Mouse (Mus musculus): Measurements from ENCODE around the gene Tfap2e. TPM values are rescaled to one million over a fixed set of nuclear protein-coding genes. Genes with fewer than 3 reads are reported as not detected.

The Tfap2e gene
- polyA plus RNA-seq, 1 experiment from 2014 or later = not detected

DNA sequence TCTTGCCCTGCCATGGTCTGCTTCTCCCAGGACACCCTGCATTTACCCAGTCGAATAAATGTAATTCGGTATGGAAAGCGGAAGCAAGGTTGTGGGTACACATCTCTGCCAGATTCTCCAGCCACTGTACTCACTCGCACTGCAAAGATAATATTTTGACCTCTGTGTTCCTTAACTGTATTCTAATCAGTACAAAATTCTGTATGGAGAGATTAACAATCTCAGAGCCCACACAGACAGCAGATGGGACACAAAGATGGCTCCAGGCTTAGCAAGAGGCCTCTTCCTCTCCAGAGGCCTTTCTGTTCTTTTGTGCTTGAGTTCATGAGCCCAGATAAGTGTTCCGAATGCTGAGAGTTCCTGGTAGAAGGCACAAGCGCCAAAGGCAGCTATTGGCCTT, 37.8 kb upstream of the Tfap2e start:
- H3K36me3 ChIP-seq (ENCODE audit: insufficient read depth) = no peaks in the 10 kb centered on the region
- no peak overlapping the region for H3K9ac ChIP-seq
- TF ChIP-seq CTCF (IDR thresholded peaks at IDR 0.05; ENCODE audit: low read depth) = no peak
- H3K9me3 ChIP-seq (ENCODE audit: low read depth, low read length) = no peaks in the 10 kb centered on the region
- 92% methylated on average over 6 of the region's 6 CpGs for WGBS
- ATAC-seq (ENCODE audit: insufficient read depth) = no peak
- no peaks in the 10 kb centered on the region for H3K27me3 ChIP-seq (ENCODE audit: insufficient read depth, low read length)
- DNase-seq = no peak
- H3K4me2 ChIP-seq = no peak overlapping the region
- no peak overlapping the region for H3K27ac ChIP-seq (ENCODE audit: low read depth)
- H3K4me3 ChIP-seq (ENCODE audit: low read depth, low read length) = no peak overlapping the region
- no peaks in the 10 kb centered on the region for H3K4me1 ChIP-seq (ENCODE audit: insufficient read depth)

GRCm38 (mm10) chr4:126770831-126771230, 34.8 kb upstream of the Tfap2e start:
- no peak for DNase-seq
- 82% methylated on average over 4 of the region's 4 CpGs for WGBS

GRCm38 (mm10) chr4:126769800-126770563, 33.9 kb upstream of the Tfap2e start:
- H3K9ac ChIP-seq = no peak overlapping the region
- H3K4me1 ChIP-seq (ENCODE audit: insufficient read depth) = no peaks in the 10 kb centered on the region
- WGBS = 81% methylated on average over 9 of the region's 9 CpGs
- no peak for TF ChIP-seq CTCF (IDR thresholded peaks at IDR 0.05; ENCODE audit: low read depth)
- no peaks in the 10 kb centered on the region for H3K27me3 ChIP-seq (ENCODE audit: insufficient read depth, low read length)
- no peak overlapping the region for H3K27ac ChIP-seq (ENCODE audit: low read depth)
- H3K36me3 ChIP-seq (ENCODE audit: insufficient read depth) = no peaks in the 10 kb centered on the region
- H3K4me3 ChIP-seq (ENCODE audit: low read depth, low read length) = no peak overlapping the region
- H3K9me3 ChIP-seq (ENCODE audit: low read depth, low read length) = no peaks in the 10 kb centered on the region
- no peak overlapping the region for H3K4me2 ChIP-seq
- ATAC-seq (ENCODE audit: insufficient read depth) (no peak), DNase-seq (no peak)

More at GRCm38 (mm10) chr4:126770831-126771230, 34.8 kb upstream of the Tfap2e start:
- no peak for ATAC-seq (ENCODE audit: insufficient read depth)
- H3K4me1 ChIP-seq (ENCODE audit: insufficient read depth) = no peaks in the 10 kb centered on the region
- H3K27ac ChIP-seq (ENCODE audit: low read depth) = no peak overlapping the region
- H3K9ac ChIP-seq = no peak overlapping the region
- H3K4me2 ChIP-seq = no peak overlapping the region
- no peaks in the 10 kb centered on the region for H3K27me3 ChIP-seq (ENCODE audit: insufficient read depth, low read length)
- no peaks in the 10 kb centered on the region for H3K9me3 ChIP-seq (ENCODE audit: low read depth, low read length)
- no peak overlapping the region for H3K4me3 ChIP-seq (ENCODE audit: low read depth, low read length)
- TF ChIP-seq CTCF (IDR thresholded peaks at IDR 0.05; ENCODE audit: low read depth) = no peak
- no peaks in the 10 kb centered on the region for H3K36me3 ChIP-seq (ENCODE audit: insufficient read depth)

DNA sequence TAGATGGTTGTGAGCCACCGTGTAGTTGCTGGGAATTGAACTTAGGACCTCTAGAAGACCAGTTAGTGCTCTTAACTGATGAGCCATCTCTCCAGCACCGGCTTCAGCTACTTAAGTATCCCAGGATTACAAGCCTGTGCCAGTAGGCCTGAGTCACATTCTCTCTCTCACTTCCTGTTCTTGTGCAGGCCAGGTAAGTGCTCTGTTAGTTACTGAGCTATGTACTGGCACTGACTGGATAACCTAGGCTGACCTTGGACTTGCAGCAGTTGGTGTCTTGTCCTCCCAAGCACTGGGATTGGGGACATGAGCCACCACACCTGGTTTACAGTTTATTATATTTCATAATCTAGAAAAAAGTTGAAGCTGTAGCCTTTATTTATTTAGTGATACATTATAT, 27.4 kb upstream of the Tfap2e start:
- Histone ChIP-seq H3K9me3 (ENCODE audit: low read depth, low read length) (no peaks in the 10 kb centered on the region), H3K36me3 (ENCODE audit: insufficient read depth) (peaks cover 27% of the 10 kb centered on the region; the same call in 1 of the 2 replicates), H3K4me2 (no peak overlapping the region), H3K27me3 (ENCODE audit: insufficient read depth, low read length) (no peaks in the 10 kb centered on the region), H3K4me1 (ENCODE audit: insufficient read depth) (no peaks in the 10 kb centered on the region), H3K9ac (no peak overlapping the region), H3K4me3 (ENCODE audit: low read depth, low read length) (no peak overlapping the region), H3K27ac (ENCODE audit: low read depth) (no peak overlapping the region)
- DNase-seq (no peak), ATAC-seq (ENCODE audit: insufficient read depth) (no peak)
- TF ChIP-seq CTCF (IDR thresholded peaks at IDR 0.05; ENCODE audit: low read depth) = no peak
- WGBS = 77% methylated on average over 2 of the region's 2 CpGs

DNA sequence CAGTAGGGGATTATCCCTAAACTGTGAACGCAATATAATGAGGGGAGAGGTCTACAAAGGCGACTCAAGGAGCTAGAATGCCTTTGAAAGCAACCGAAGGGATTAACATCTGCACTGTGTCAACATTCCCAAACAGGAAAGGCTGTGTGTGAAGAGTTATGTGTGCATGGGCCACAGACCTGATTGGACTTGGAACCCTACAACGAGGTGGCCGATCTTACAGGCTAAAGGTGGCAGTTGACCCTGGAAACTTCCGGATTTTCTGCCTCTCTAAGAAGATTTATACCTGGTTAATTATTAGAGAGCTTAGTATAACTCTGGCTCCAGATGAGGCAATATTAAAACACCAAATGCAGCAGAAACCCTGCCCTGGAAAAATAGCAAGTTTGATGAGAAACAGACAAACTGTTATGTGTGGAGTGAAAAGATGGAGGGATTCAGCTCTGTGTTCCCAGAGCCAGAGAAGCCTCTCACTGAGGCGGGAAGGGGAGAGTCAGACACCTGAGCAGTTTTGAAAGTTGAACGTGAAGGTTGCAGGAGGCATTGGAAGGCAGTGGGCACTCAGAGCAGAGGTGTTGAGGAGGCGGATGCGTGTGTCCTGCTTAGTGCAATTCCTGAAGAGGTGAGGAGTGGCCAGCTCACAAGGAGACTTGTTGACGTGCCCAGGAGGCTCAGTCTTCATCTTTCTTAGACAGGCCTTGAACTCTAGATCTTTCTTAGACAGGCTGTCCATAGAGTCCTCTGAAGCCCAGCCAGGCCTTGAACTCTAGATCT, 26.7 kb upstream of the Tfap2e start:
- ATAC-seq (ENCODE audit: insufficient read depth) = no peak
- Histone ChIP-seq H3K9me3 (ENCODE audit: low read depth, low read length) (no peaks in the 10 kb centered on the region), H3K4me2 (no peak overlapping the region), H3K4me3 (ENCODE audit: low read depth, low read length) (no peak overlapping the region), H3K4me1 (ENCODE audit: insufficient read depth) (no peaks in the 10 kb centered on the region), H3K27me3 (ENCODE audit: insufficient read depth, low read length) (no peaks in the 10 kb centered on the region), H3K9ac (no peak overlapping the region), H3K36me3 (ENCODE audit: insufficient read depth) (peaks cover 34% of the 10 kb centered on the region; the same call in 1 of the 2 replicates), H3K27ac (ENCODE audit: low read depth) (no peak overlapping the region)
- WGBS = 61% methylated on average over 11 of the region's 11 CpGs
- DNase-seq = no peak
- TF ChIP-seq CTCF (IDR thresholded peaks at IDR 0.05; ENCODE audit: low read depth) = no peak

DNA sequence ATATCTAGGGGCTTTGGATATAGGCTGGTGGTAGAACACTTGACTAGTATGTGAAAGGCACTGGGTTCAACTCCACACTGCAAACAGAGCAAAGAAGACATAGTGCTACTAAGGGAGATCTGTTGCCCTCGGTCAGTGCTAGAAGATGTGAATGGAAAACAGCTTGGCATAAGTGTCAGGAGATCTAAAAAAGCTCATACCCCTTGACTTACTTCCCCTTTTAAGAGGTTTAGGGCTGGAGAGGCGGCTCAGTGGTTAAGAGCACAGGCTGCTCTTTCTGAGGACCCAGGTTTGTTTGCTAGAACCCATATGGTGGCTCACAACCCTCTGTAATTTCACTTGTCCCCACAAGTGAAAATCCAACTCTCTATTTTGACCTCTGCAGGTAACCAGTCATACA, 23.4 kb upstream of the Tfap2e start:
- Histone ChIP-seq H3K4me3 (ENCODE audit: low read depth, low read length) (no peak overlapping the region), H3K4me2 (no peak overlapping the region), H3K27me3 (ENCODE audit: insufficient read depth, low read length) (no peaks in the 10 kb centered on the region), H3K9ac (no peak overlapping the region), H3K4me1 (ENCODE audit: insufficient read depth) (no peaks in the 10 kb centered on the region), H3K27ac (ENCODE audit: low read depth) (no peak overlapping the region), H3K36me3 (ENCODE audit: insufficient read depth) (peaks cover 36% of the 10 kb centered on the region; the same call in 1 of the 2 replicates), H3K9me3 (ENCODE audit: low read depth, low read length) (no peaks in the 10 kb centered on the region)
- DNase-seq = no peak
- no peak for TF ChIP-seq CTCF (IDR thresholded peaks at IDR 0.05; ENCODE audit: low read depth)
- ATAC-seq (ENCODE audit: insufficient read depth) = no peak
- WGBS = 80% methylated on average over 2 of the region's 2 CpGs

DNA sequence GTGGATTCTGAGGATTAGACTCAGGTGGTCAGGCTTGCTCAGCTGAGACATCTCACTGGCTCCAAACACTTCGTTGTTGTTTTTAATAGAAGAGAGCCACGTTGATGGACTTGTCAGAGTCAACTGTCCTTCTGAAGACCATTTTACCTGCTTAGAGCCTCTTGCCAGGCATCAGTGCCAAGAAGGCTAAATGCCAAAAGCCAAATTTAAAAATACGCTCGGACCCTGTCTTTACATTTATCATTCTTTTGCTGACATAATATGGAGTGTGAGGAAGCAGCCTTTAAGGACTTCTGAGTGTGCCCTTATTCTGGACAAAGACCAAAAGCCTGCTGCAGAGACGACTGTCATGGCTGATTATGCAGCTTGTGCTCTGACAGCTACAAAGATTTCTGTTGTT, 22.3 kb upstream of the Tfap2e start:
- DNase-seq (no peak), ATAC-seq (ENCODE audit: insufficient read depth) (no peak)
- H3K9me3 ChIP-seq (ENCODE audit: low read depth, low read length) = no peaks in the 10 kb centered on the region
- no peaks in the 10 kb centered on the region for H3K27me3 ChIP-seq (ENCODE audit: insufficient read depth, low read length)
- no peak overlapping the region for H3K4me3 ChIP-seq (ENCODE audit: low read depth, low read length)
- H3K27ac ChIP-seq (ENCODE audit: low read depth) = no peak overlapping the region
- H3K4me1 ChIP-seq (ENCODE audit: insufficient read depth) = no peaks in the 10 kb centered on the region
- peaks cover 32% of the 10 kb centered on the region; the same call in 1 of the 2 replicates for H3K36me3 ChIP-seq (ENCODE audit: insufficient read depth)
- no peak overlapping the region for H3K4me2 ChIP-seq
- TF ChIP-seq CTCF (IDR thresholded peaks at IDR 0.05; ENCODE audit: low read depth) = no peak
- 62% methylated on average over 5 of the region's 5 CpGs for WGBS
- H3K9ac ChIP-seq = no peak overlapping the region
